Mouse (Mus musculus) skeletal muscle tissue, adult 2 months (tissue): ENCODE measurements around the gene P3h2.

ENCODE experiments used
- DNase-seq: peaks from one replicate; pipeline ENCODE4 v3.0.0-alpha.2; 2012; ENCODE audit warnings: low read depth, low spot score

The P3h2 gene

GRCm38 (mm10) chr16:26070376-26070775 lies 35.2 kb downstream of the P3h2 start:
- DNase-seq: no peak

DNA sequence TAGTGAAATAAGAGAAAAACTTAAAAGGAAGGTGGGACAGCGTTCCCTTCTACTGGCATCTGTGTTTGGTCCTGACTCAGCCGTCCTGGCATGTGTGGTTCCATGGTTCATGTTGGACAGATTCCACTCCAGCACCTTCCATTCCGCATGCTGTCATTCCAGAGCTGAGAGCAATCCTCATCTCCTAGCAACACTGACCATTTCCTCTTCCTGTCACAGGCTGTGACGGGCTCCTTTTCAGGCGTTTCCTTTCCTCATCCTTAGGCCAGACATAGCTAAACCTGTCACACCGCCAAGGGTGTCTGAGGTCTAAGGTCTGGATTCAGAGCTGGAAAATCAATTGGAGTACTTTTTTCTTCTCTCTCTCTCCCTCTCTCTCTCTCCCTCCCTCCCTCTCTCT lies 40.5 kb downstream of the P3h2 start:
- DNase-seq: peak; percentile 54

DNA sequence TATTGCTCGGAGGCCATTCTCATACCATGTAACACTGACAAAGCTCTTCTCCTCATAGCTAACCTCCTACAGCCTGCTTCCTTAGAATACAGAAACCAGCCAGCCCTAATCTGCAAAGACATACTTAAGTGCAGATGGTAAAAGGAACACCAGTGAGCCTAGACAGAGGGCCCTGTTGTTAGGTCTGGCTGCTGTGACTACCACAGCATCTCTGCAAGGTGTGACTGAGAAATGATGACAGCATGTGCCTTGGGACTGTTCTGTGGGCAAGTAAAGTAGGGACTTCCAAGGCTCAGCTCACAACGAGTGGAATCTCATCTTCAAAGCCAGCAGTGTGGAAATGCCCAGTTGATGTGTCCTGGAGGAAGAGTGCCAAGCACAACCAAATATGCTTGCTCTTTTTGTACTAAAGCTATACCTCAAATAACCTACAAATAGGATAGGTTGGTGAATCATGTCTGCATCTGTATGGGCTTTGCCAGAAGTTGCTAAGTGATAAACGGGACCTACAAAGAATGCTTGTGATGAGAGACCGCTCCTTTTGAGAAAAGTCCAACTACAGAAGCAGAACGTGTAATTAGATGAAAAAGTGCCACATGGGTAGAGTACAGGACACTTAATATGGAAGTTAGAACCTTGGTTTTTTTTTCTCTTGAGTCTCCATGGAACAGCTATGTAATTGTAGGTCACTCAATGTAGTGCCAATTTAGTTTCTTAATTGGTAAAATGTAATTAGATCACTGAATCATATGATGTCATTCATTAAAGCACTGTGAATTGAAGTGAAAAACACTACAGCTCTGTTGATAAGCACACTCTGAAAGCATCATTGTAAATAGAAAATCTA lies 45.1 kb downstream of the P3h2 start:
- no peak for DNase-seq

DNA sequence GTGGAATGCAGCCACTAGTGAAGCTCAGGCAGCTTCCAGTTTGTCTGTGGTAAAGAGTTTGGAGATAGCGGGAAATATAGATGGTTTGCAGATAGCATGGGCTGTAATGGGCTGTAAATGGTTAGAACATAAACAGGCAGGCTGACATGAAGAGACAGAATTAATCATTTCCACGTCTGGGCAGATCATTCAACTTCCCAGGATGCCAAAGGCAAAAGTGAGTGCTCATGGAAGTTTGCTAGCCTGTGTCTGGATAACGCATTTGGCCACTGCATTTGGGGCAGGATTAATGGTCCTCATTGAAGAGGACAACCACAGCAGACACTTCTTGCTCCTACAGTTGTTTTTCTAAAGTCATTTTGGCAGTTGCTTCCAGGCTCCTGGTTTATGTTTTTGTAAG lies 52.0 kb downstream of the P3h2 start:
- DNase-seq: no peak

DNA sequence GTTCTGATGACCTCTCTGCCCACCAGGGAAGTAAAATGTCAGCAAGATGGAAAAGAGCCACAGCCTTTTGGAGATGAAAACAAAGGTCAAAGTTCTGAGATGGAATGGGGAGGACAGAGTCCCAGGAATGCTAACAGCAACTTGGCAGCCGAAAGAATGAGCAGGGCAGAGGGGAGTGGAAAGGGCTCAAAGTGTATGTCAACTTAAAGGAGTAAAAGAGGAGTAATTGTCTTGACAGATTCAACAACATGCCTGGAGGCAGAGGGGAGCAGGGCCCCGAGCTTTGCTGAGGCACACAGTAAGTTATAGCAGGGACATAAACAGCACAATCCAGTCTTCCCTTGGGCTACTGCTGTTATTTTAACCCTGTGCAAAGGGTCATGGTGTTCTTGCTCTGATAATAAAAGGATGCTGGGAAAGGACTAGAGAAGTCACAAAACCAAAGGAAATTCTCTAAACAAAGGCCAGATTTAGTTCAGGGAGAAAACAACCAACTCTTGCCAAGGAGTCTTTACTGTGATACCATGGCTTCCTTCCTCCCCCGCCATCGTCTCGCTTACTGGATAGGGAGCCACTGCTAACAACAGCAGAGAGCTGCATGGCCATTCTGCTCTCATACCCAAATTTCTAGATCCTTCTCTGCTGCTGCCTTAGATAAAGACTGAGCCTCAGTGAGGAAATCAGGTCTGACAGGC lies 56.0 kb downstream of the P3h2 start:
- no peak for DNase-seq

- no peak for DNase-seq
Observed at GRCm38 (mm10) chr16:26047870-26048269, 57.7 kb downstream of the P3h2 start.

DNA sequence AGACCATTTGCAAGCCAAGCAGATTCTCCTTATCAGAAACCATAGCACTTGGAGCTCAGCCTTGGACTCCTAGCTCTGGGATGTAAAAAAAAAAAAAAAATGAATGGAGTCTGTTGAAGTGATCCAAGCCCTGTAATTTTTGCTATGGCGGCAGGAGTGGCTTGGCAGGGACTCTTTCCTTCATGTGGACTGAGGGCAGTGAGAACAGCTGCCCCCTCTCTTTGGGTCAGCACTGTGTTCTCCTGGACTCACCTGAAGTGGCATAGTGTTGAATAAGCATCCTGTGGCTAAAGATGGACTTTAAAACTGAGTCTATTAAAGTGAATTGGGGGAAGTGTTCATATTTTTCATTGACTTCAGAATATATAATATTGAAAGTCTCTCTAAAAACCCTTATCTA lies 58.2 kb downstream of the P3h2 start:
- no peak for DNase-seq

- DNase-seq: no peak
Observed at GRCm38 (mm10) chr16:26041929-26042303, 63.7 kb downstream of the P3h2 start.

DNA sequence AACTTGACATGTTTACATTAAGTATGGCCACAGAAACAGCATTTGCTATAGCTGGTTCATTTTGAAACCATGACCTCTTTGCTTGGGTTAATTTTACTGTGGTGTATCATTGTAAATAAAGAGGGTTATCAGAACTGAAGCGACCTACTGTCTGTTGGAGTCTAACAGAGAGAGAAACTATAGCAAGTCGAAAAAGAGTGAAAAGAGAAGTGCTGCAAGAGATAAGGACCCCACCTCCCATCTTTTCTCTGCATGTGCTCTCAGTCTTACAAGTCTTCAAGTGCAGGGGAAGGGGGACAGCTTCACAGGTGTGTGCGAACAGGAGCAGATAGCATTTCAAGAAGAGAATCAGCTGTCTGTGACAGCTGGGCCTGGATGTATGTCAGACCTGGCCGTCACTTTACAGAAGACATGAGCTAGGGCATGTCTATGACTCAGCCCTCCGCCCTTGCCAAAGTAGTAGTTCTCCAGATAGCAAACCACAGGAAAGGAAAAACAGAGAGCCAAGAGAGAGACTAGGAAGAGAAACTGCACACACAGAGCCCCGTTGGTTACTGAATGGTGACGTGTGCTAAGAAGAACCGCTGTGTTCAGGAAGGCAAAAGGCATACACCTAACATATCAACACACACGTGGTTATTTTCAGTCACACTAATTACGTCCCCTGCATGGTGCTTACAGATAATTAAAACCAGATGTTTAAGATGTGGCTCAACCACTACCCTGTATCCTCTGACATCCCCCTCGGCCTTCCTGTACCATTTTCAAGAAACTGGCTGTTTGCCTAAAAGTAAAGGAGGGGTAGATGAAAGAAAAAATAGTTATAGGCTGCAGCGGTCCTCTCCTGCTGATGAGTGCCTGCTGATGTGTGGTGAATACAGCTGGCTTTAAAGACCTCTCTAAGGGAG lies 64.3 kb downstream of the P3h2 start:
- peak; percentile 48 for DNase-seq

- DNase-seq: no peak
Observed at GRCm38 (mm10) chr16:26039320-26039719, 66.3 kb downstream of the P3h2 start.

GRCm38 (mm10) chr16:26035525-26035924 lies 70.1 kb downstream of the P3h2 start:
- peak; percentile 46 for DNase-seq

- DNase-seq: no peak
Observed at GRCm38 (mm10) chr16:26035079-26035478, 70.5 kb downstream of the P3h2 start.

DNA sequence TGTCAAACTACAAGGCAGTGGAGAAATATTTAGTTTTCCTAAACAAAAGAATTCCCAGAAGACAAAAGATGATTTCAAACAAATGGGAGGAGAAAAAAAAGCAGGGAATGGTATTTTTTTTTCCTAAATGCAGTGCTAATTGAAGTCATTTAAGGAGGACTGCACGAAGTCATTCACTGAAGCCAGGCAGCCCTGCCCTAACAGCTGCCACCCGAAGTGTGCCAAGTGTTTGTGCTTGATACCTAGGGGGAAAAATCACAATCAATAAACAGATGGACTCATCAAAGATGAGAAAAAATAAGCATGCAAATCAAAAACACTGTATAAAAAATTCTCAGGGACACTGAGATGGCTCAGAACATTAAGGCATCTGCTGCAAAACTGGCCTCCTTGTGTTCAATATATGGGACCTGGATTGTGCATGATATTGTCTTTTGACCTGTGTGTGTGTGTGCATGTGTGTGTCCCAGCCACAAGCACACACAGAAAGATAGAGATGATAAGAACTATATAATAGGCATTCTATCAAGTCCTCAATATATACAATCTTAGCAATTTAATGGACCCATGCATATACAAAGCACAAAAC lies 76.1 kb downstream of the P3h2 start:
- DNase-seq: no peak

GRCm38 (mm10) chr16:26026416-26026815 lies 79.2 kb downstream of the P3h2 start:
- DNase-seq: no peak

- DNase-seq: no peak
Observed at GRCm38 (mm10) chr16:26024543-26024942, 81.0 kb downstream of the P3h2 start.

GRCm38 (mm10) chr16:26023352-26023751 lies 82.2 kb downstream of the P3h2 start:
- no peak for DNase-seq

DNA sequence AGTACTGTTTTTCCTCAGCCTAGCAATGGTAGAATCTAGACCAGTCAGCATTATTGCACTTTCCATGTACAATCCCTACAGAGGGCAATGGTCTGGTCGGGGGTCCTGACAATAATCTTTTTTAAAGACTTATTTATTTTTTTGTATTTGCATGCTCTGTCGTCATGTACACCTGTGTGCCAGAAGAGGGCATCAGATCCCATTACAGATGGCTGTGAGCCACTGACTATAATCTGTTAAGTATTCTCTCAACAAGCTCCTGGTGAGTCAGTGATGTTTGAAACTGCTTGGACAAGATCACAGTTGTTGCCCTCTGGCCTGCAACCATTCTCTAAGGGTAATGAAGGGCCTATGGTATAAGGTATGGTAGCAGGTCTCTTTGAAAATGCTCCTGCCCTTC lies 83.8 kb downstream of the P3h2 start:
- DNase-seq: no peak

DNA sequence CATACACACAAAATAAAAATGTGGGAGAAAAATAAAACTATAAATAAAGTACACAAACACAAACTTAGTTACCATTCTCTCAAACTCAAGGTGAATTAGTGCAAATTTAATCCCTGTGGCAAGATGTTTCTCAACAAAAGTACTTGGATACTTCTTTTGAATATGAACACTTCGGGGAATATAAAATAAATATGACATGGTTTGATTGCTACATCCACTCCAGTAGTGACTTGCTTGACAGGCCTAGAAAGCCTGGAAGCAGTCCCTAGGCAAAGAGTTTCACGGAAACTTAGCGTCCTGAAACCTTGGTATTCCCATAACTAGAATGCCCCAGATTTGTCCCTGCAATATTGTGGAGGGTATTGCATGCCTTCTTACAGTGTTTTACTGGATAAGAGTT lies 99.8 kb downstream of the P3h2 start:
- no peak for DNase-seq

DNA sequence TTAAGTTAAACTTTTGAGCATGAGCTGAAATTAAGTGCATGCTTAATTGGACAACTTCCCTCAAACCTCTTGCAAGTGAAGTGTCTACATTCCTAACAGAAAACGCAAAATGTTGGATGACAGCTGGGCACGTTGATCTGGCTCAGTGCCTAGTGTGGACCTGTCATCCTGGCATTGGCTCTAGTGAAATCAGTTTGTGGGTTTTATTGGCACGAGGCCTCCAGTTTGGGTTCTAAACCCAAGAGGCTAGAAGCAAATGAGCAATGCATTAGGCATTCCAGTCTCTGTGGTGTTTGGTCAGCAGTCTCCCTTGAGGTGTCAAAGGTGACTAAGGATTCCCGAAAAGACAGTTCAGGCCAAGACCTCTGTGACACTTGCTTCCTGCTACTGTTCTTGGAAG lies 102.3 kb downstream of the P3h2 start:
- peak; percentile 29 for DNase-seq

GRCm38 (mm10) chr16:26002848-26003247 lies 102.7 kb downstream of the P3h2 start:
- no peak for DNase-seq

- DNase-seq: no peak
Observed at GRCm38 (mm10) chr16:25994605-25995004, 111.0 kb downstream of the P3h2 start.

GRCm38 (mm10) chr16:25987221-25987620 lies 118.4 kb downstream of the P3h2 start:
- DNase-seq: no peak
